Mouse (Mus musculus): ENCODE measurements at regions not wholly inside any gene's neighbourhood (a gene's known extent, or its start where the extent isn't known, plus 50 kb on each side); places are given as distances from the start of the nearest gene placed in this dataset.

DNA sequence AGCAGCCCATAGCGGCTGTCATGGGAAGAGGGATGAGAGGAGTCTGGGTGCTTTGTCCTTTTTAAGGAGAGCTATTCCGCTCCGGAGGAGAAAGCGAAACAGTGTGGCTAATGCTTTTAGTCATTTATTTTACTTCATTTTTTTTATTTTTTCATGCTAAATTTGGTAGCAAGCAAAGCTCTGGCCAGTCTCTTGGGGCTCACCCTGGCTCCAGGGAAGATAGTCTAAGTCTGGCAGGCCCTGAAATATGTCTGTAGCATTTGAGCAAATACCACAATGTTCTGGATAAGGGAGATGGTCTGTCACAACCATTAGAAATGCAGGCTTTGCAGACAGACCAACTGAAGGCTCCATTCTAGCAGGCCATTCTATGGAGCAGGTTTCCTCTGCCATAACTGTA lies 102.9 kb upstream of the Adpgk start:
- Histone ChIP-seq H3K27ac (ENCODE audit: low read length) (no peak overlapping the region), H3K4me3 (ENCODE audit: low read depth, low read length) (no peak overlapping the region), H3K36me3 (ENCODE audit: insufficient read depth, low read length) (no peaks in the 10 kb centered on the region), H3K4me1 (ENCODE audit: insufficient read depth, low read depth, low read length) (0 out of 2 replicates have a peak, but pooled peaks cover 4% of the 10 kb centered on the region), H3K9me3 (ENCODE audit: low read length) (no peaks in the 10 kb centered on the region), H3K9ac (replicated peaks; ENCODE audit: low read depth) (no peak overlapping the region), H3K4me2 (replicated peaks; ENCODE audit: low read depth, low read length) (no peak overlapping the region), H3K27me3 (replicated peaks; ENCODE audit: insufficient read depth, low read length) (no peaks in the 10 kb centered on the region)
- TF ChIP-seq CTCF (IDR thresholded peaks at IDR 0.05) (no peak), EP300 (IDR thresholded peaks at IDR 0.05) (no peak)
- ATAC-seq = no peak
- 74% methylated on average over 4 of the region's 4 CpGs for WGBS
- DNase-seq (ENCODE audit: low spot score) = no peak

DNA sequence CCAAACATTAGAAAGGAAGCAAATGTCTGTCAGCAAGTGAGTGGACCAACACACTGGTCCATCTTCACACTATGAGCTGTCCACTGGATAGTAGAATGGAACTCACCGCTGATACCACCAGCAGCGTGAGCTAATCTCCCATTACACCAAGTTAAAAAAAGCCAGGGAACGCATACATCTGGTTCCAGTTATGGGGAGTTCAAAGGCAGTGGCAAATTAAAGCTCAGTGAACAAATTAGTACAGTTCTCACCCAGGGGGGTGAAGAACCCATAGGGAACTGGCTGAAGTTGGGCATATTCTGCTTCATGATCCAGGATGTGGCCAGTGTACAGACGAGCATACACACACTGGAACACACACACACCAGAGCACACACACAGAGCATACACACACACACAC lies 105.0 kb upstream of the Adpgk start:
- H3K36me3 ChIP-seq (ENCODE audit: insufficient read depth, low read length) = no peaks in the 10 kb centered on the region
- TF ChIP-seq CTCF (IDR thresholded peaks at IDR 0.05) (no peak), EP300 (IDR thresholded peaks at IDR 0.05) (no peak)
- no peaks in the 10 kb centered on the region for H3K27me3 ChIP-seq (replicated peaks; ENCODE audit: insufficient read depth, low read length)
- no peak overlapping the region for H3K9ac ChIP-seq (replicated peaks; ENCODE audit: low read depth)
- no peak for ATAC-seq
- no peak overlapping the region for H3K27ac ChIP-seq (ENCODE audit: low read length)
- 0 out of 2 replicates have a peak, but pooled peaks cover 4% of the 10 kb centered on the region for H3K4me1 ChIP-seq (ENCODE audit: insufficient read depth, low read depth, low read length)
- WGBS = 70% methylated on average over 4 of the region's 4 CpGs
- no peak overlapping the region for H3K4me3 ChIP-seq (ENCODE audit: low read depth, low read length)
- DNase-seq (ENCODE audit: low spot score) = no peak
- H3K9me3 ChIP-seq (ENCODE audit: low read length) = no peaks in the 10 kb centered on the region
- no peak overlapping the region for H3K4me2 ChIP-seq (replicated peaks; ENCODE audit: low read depth, low read length)

DNA sequence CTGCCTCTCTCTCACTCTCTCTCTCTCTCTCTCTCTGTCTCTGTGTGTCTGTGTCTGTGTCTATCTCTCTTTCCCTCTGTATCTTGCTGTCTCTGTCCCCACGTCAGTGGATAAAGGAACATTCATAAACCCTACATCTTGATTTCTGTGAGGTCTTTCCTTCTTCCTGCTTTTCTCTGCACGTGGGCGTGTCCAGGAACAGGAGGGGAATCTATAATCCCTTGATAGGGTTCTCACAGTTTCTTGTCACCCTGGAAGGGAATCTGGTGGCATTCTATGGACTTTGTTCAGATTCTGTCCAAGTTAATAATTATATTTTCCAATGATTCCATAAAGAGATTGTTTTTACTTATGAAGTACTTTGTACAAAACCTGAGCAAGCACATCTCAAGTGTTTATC lies 107.3 kb upstream of the Adpgk start:
- H3K9ac ChIP-seq (replicated peaks; ENCODE audit: low read depth) = no peak overlapping the region
- no peaks in the 10 kb centered on the region for H3K36me3 ChIP-seq (ENCODE audit: insufficient read depth, low read length)
- H3K27me3 ChIP-seq (replicated peaks; ENCODE audit: insufficient read depth, low read length) = no peaks in the 10 kb centered on the region
- H3K4me3 ChIP-seq (ENCODE audit: low read depth, low read length) = no peak overlapping the region
- WGBS = 53% methylated on average over 3 of the region's 3 CpGs
- no peak for DNase-seq (ENCODE audit: low spot score)
- TF ChIP-seq EP300 (IDR thresholded peaks at IDR 0.05) = no peak
- TF ChIP-seq CTCF (IDR thresholded peaks at IDR 0.05) = no peak
- H3K9me3 ChIP-seq (ENCODE audit: low read length) = no peaks in the 10 kb centered on the region
- no peak for ATAC-seq
- no peak overlapping the region for H3K27ac ChIP-seq (ENCODE audit: low read length)
- no peak overlapping the region for H3K4me2 ChIP-seq (replicated peaks; ENCODE audit: low read depth, low read length)
- H3K4me1 ChIP-seq (ENCODE audit: insufficient read depth, low read depth, low read length) = 0 out of 2 replicates have a peak, but pooled peaks cover 2% of the 10 kb centered on the region

DNA sequence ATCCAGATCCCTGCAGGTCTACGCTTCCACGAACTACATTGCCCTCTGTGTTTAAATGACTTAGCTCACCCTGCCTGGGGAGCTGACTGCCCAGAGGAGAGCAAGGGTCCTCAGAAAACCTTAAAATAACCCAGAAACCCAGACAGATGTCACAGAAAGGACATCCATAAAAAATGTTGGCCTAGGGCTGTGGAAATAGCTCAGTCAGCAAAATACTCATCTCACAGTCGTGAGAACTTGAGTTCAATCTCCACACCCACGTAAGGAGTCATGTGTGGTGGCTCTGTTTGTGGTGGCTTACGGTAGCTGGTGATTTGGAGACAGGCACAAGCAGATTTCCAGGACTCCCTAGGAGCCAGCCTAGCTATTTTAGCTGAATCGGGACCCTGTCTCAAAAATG lies 108.5 kb upstream of the Adpgk start:
- Histone ChIP-seq H3K27me3 (replicated peaks; ENCODE audit: insufficient read depth, low read length) (no peaks in the 10 kb centered on the region), H3K4me1 (ENCODE audit: insufficient read depth, low read depth, low read length) (no peaks in the 10 kb centered on the region), H3K4me2 (replicated peaks; ENCODE audit: low read depth, low read length) (no peak overlapping the region), H3K9ac (replicated peaks; ENCODE audit: low read depth) (no peak overlapping the region), H3K4me3 (ENCODE audit: low read depth, low read length) (no peak overlapping the region), H3K9me3 (ENCODE audit: low read length) (no peaks in the 10 kb centered on the region), H3K36me3 (ENCODE audit: insufficient read depth, low read length) (no peaks in the 10 kb centered on the region), H3K27ac (ENCODE audit: low read length) (no peak overlapping the region)
- 60% methylated on average over 6 of the region's 6 CpGs for WGBS
- no peak for TF ChIP-seq EP300 (IDR thresholded peaks at IDR 0.05)
- no peak for TF ChIP-seq CTCF (IDR thresholded peaks at IDR 0.05)
- DNase-seq (ENCODE audit: low spot score) = no peak
- no peak for ATAC-seq

DNA sequence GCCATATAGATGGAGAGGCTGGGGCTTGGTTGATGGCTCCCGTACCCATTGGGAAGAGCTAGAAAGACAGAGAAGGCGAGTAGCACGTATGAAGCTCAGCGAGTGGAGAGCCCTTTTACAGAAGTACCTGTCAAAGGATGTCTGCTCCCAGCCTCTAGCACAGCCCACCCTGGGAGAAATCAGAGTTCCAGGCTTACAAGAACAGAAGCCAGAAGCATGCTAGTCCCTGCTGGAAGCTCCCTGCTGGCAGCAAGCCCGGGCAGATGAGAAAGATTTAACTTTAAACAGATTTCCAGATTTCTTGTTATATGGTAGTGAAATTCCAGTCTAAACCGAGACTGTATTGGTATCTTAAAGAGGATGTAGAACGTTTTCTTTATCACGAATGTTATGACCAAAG lies 108.9 kb upstream of the Adpgk start:
- TF ChIP-seq CTCF (IDR thresholded peaks at IDR 0.05) = no peak
- TF ChIP-seq EP300 (IDR thresholded peaks at IDR 0.05) = no peak
- DNase-seq (ENCODE audit: low spot score) (no peak), ATAC-seq (no peak)
- Histone ChIP-seq H3K4me1 (ENCODE audit: insufficient read depth, low read depth, low read length) (no peaks in the 10 kb centered on the region), H3K9me3 (ENCODE audit: low read length) (no peaks in the 10 kb centered on the region), H3K27me3 (replicated peaks; ENCODE audit: insufficient read depth, low read length) (no peaks in the 10 kb centered on the region), H3K36me3 (ENCODE audit: insufficient read depth, low read length) (no peaks in the 10 kb centered on the region), H3K9ac (replicated peaks; ENCODE audit: low read depth) (no peak overlapping the region), H3K27ac (ENCODE audit: low read length) (no peak overlapping the region), H3K4me3 (ENCODE audit: low read depth, low read length) (no peak overlapping the region), H3K4me2 (replicated peaks; ENCODE audit: low read depth, low read length) (no peak overlapping the region)
- WGBS = 44% methylated on average over 8 of the region's 8 CpGs

DNA sequence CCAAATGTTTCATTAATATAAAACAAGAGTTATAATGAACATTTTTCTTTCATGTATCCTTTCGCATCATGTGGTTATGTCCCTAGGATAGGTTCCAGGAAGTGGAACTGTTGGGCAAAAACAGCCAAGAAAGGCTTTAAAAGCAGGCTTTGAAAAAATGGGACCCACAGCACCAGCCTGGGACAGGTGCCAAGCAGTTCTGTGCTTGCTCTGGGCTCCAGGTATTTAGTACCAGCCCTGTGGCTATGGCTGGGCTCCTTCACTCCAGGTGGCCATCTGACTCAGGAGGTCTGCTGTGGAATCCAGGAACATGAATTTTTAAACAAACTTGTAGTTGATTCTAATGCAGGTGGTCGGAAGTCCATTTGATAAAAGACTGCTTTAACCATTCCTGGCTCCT lies 119.8 kb upstream of the Adpgk start:
- Histone ChIP-seq H3K4me1 (ENCODE audit: insufficient read depth, low read depth, low read length) (no peaks in the 10 kb centered on the region), H3K36me3 (ENCODE audit: insufficient read depth, low read length) (no peaks in the 10 kb centered on the region), H3K27me3 (replicated peaks; ENCODE audit: insufficient read depth, low read length) (no peaks in the 10 kb centered on the region), H3K9ac (replicated peaks; ENCODE audit: low read depth) (no peak overlapping the region), H3K4me3 (ENCODE audit: low read depth, low read length) (no peak overlapping the region), H3K9me3 (ENCODE audit: low read length) (no peaks in the 10 kb centered on the region), H3K4me2 (replicated peaks; ENCODE audit: low read depth, low read length) (no peak overlapping the region), H3K27ac (ENCODE audit: low read length) (no peak overlapping the region)
- ATAC-seq (no peak), DNase-seq (ENCODE audit: low spot score) (no peak)
- 70% methylated on average over 2 of the region's 2 CpGs for WGBS
- TF ChIP-seq CTCF (IDR thresholded peaks at IDR 0.05) = no peak
- TF ChIP-seq EP300 (IDR thresholded peaks at IDR 0.05) = no peak

DNA sequence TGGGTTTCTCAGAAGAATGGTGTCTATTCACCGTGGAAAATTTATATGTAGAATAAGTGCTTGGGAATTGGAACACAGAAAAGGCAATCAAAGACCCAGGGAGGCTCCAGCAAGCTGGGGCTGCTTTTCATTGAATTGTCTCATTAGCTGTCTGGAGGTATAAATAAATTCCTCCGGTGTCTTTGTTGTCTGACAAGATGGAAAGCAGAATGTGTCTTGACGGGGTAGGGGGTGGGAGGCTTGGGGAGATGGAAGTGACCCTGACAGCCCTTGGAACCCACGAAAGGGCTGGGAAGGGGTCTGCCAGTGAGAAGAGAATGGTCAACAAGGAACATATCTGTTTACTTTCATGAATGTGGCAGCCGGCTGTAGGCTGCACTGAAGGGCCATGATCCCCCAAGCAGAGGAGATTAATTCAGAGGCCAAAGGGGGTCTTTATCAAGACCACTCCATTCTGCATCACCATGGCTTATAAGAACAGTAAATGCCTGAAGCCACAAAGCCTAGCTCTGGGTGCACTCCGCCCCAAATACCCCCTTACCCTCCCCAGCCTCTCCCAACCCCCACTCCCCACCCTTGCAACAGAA lies 127.2 kb upstream of the Neo1 start:
- Histone ChIP-seq H3K36me3 (ENCODE audit: insufficient read depth, low read length) (no peaks in the 10 kb centered on the region), H3K4me1 (ENCODE audit: insufficient read depth, low read depth, low read length) (no peaks in the 10 kb centered on the region), H3K27me3 (replicated peaks; ENCODE audit: insufficient read depth, low read length) (no peaks in the 10 kb centered on the region), H3K9me3 (ENCODE audit: low read length) (no peaks in the 10 kb centered on the region), H3K9ac (replicated peaks; ENCODE audit: low read depth) (no peak overlapping the region), H3K27ac (ENCODE audit: low read length) (no peak overlapping the region), H3K4me3 (ENCODE audit: low read depth, low read length) (no peak overlapping the region), H3K4me2 (replicated peaks; ENCODE audit: low read depth, low read length) (no peak overlapping the region)
- no peak for ATAC-seq
- WGBS = 51% methylated on average over 6 of the region's 6 CpGs
- no peak for TF ChIP-seq EP300 (IDR thresholded peaks at IDR 0.05)
- no peak for TF ChIP-seq CTCF (IDR thresholded peaks at IDR 0.05)
- no peak for DNase-seq (ENCODE audit: low spot score)
